9 mouse cellular contexts compared by ENCODE assay signal in genomic region chr11:83263146-83263545, GRCm38 (mm10). TPM values are rescaled to one million over a fixed set of nuclear protein-coding genes. Genes with fewer than 3 reads are reported as not detected.
DNase-seq lines count a peak whose midpoint lies in the region; ATAC-seq and TF ChIP-seq lines count a peak whose summit lies in the region.
"Had no signal": no experiment of that assay in that cellular context is flagged by ENCODE, and none has a peak within 500 bp of the region (broad histone marks: within the 10 kb centered on the region; RNA-seq: fewer than 3 reads in every experiment).

No protein-coding gene starts in this region.

- in situ Hi-C loops in Patski (cut with MboI; ENCODE audit: low pct_unique_long_range_greater_than_20kb), result loop anchor here (10.0 kb wide), 1 partner anchor 348 kb away; the partner anchor contains the start of gene Unc45b

- H3K36me3 ChIP-seq in splenic B cell, adult 2 months (ENCODE audit: control insufficient read depth, insufficient read depth, low read length, poor library complexity, severe bottlenecking), result peaks cover 3% of the 10 kb centered on the region; the same call in 1 of the 2 replicates
- H3K36me3 ChIP-seq: limb, embryonic 15.5 days had no signal

- POLR2A ChIA-PET in Patski (lab: Charles Lee), result no interaction called here

- H3K27me3 ChIP-seq in Patski, result peaks cover 36% of the 10 kb centered on the region
- no peaks in the 10 kb centered on the region for H3K27me3 ChIP-seq in splenic B cell, adult 2 months (ENCODE audit: control insufficient read depth, insufficient read depth, low read length, poor library complexity, severe bottlenecking)
- H3K27me3 ChIP-seq: limb, embryonic 15.5 days had no signal

- ATAC-seq in Patski, result no peak

- no peak for DNase-seq in layer of hippocampus, adult 2 months (ENCODE audit: low spot score in 2 of 2)
- no peak for DNase-seq in layer of hippocampus, postnatal 36 days
- DNase-seq in Patski (ENCODE audit: low read depth, low spot score), result no peak
- DNase-seq in fibroblast of lung, adult 2 months (ENCODE audit: low read depth), result peak; percentile 2
- DNase-seq in splenic B cell, adult 2 months (ENCODE audit: low read depth, low spot score), result peak; percentile 54
- DNase-seq in layer of hippocampus, adult 9-10 months (ENCODE audit: low spot score), result no peak
- no peak for DNase-seq in lung, postnatal 36 days
- DNase-seq in kidney, adult 8-10 months, result no peak

- H3K27ac ChIP-seq in layer of hippocampus, adult 2 months, result no peak overlapping the region
- H3K27ac ChIP-seq: limb, embryonic 15.5 days had no signal

- CTCF ChIA-PET in Patski (lab: Charles Lee), result interaction anchor here (1.0 to 1.1 kb wide), 2 partner anchors 22 to 25 kb away, joined by 3 read pairs; no protein-coding TSS in a partner anchor

- TF ChIP-seq CTCF in layer of hippocampus, adult 2 months (conservative IDR thresholded peaks at IDR 0.05), result peak; percentile 75
- peak; percentile 57 for TF ChIP-seq CTCF in Patski (IDR thresholded peaks at IDR 0.05)

- no peak overlapping the region for H3K4me3 ChIP-seq in layer of hippocampus, adult 2 months
- H3K4me3 ChIP-seq: limb, embryonic 15.5 days had no signal

RNA-seq across cellular contexts. Expression of gene Slfn14, which starts 23.4 kb away (rescaled TPM):
- not detected for total RNA-seq in layer of hippocampus, adult 2 months (2021)
- not detected for total RNA-seq in layer of hippocampus, postnatal 36 days (2021)
- not detected for polyA plus RNA-seq in Patski (2021)

RNA-seq across cellular contexts. Expression of gene Ap2b1, which starts 35.7 kb away (rescaled TPM):
- total RNA-seq in layer of hippocampus, adult 2 months (2021), result 100 to 1,000 TPM; 319 to 331 TPM
- 100 to 1,000 TPM; 329 to 361 TPM for total RNA-seq in layer of hippocampus, postnatal 36 days (2021)
- polyA plus RNA-seq in Patski (2021), result 112 TPM

RNA-seq across cellular contexts. Expression of gene Pex12, which starts 39.2 kb away (rescaled TPM):
- total RNA-seq in layer of hippocampus, adult 2 months (2021), result 10 to 100 TPM; 11.0 to 11.2 TPM
- 1 to 10 TPM; 7.9 to 9.9 TPM for total RNA-seq in layer of hippocampus, postnatal 36 days (2021)
- polyA plus RNA-seq in Patski (2021), result 12.7 TPM

Comparison
In these comparisons a context has a peak if more than half of its experiments do, and no peak if none do; other contexts are left out.
1. DNase-seq: peak in fibroblast of lung, adult 2 months (single experiment) and splenic B cell, adult 2 months (single experiment); none in layer of hippocampus, adult 2 months (0 of 2), layer of hippocampus, postnatal 36 days (0 of 2), Patski (single experiment), layer of hippocampus, adult 9-10 months (single experiment), lung, postnatal 36 days (single experiment) and kidney, adult 8-10 months (0 of 2).